Mouse (Mus musculus): ENCODE measurements at regions not wholly inside any gene's neighbourhood (a gene's known extent, or its start where the extent isn't known, plus 50 kb on each side); places are given as distances from the start of the nearest gene placed in this dataset.

- Histone ChIP-seq H3K36me3 (ENCODE audit: control insufficient read depth, insufficient read depth, low read length) (no peaks in the 10 kb centered on the region), H3K4me1 (ENCODE audit: control insufficient read depth, insufficient read depth, insufficient read length) (peaks cover 4% of the 10 kb centered on the region; the same call in 1 of the 2 replicates), H3K27me3 (ENCODE audit: control insufficient read depth, insufficient read depth, low read length) (no peaks in the 10 kb centered on the region), H3K27ac (ENCODE audit: insufficient read depth, low read length) (no peak overlapping the region), H3K4me3 (ENCODE audit: extremely low read depth, insufficient read depth, insufficient read length) (peak overlapping the region; percentile 28; the same call in 1 of the 2 replicates)
- 46% methylated on average over 18 of the region's 18 CpGs for WGBS
- peak; percentile 20 to 49 for DNase-seq (ENCODE audit: low read depth in 1 of 2, low spot score in 2 of 2)
- TF ChIP-seq CTCF (IDR thresholded peaks at IDR 0.05; ENCODE audit: extremely low read depth, insufficient read depth, insufficient read length, insufficient replicate concordance) = peak; percentile 26; the same call in 1 of the 2 replicates
- TF ChIP-seq POLR2A (IDR thresholded peaks at IDR 0.05; ENCODE audit: low read depth, low read length) = no peak
Measured at GRCm38 (mm10) chr10:119050017-119050685, 180.1 kb upstream of the Dyrk2 start.

GRCm38 (mm10) chr10:119048643-119049420, 178.8 kb upstream of the Dyrk2 start:
- 78% methylated on average over 6 of the region's 6 CpGs for WGBS
- H3K27me3 ChIP-seq (ENCODE audit: control insufficient read depth, insufficient read depth, low read length) = no peaks in the 10 kb centered on the region
- H3K4me3 ChIP-seq (ENCODE audit: extremely low read depth, insufficient read depth, insufficient read length) = no peak overlapping the region
- peaks cover 4% of the 10 kb centered on the region; the same call in 1 of the 2 replicates for H3K4me1 ChIP-seq (ENCODE audit: control insufficient read depth, insufficient read depth, insufficient read length)
- DNase-seq (ENCODE audit: low read depth in 1 of 2, low spot score in 2 of 2) = no peak
- no peak overlapping the region for H3K27ac ChIP-seq (ENCODE audit: insufficient read depth, low read length)
- TF ChIP-seq POLR2A (IDR thresholded peaks at IDR 0.05; ENCODE audit: low read depth, low read length) (no peak), CTCF (IDR thresholded peaks at IDR 0.05; ENCODE audit: extremely low read depth, insufficient read depth, insufficient read length, insufficient replicate concordance) (no peak)
- H3K36me3 ChIP-seq (ENCODE audit: control insufficient read depth, insufficient read depth, low read length) = no peaks in the 10 kb centered on the region

- 90% methylated on average over 13 of the region's 13 CpGs for WGBS
- Histone ChIP-seq H3K27ac (ENCODE audit: insufficient read depth, low read length) (no peak overlapping the region), H3K27me3 (ENCODE audit: control insufficient read depth, insufficient read depth, low read length) (no peaks in the 10 kb centered on the region), H3K4me3 (ENCODE audit: extremely low read depth, insufficient read depth, insufficient read length) (no peak overlapping the region), H3K36me3 (ENCODE audit: control insufficient read depth, insufficient read depth, low read length) (no peaks in the 10 kb centered on the region), H3K4me1 (ENCODE audit: control insufficient read depth, insufficient read depth, insufficient read length) (peaks cover under 1% of the 10 kb centered on the region; the same call in 1 of the 2 replicates)
- DNase-seq (ENCODE audit: low read depth in 1 of 2, low spot score in 2 of 2) = no peak
- no peak for TF ChIP-seq POLR2A (IDR thresholded peaks at IDR 0.05; ENCODE audit: low read depth, low read length)
Measured at GRCm38 (mm10) chr10:119045059-119045458, 175.1 kb upstream of the Dyrk2 start.

- Histone ChIP-seq H3K27me3 (ENCODE audit: control insufficient read depth, insufficient read depth, low read length) (no peaks in the 10 kb centered on the region), H3K4me1 (ENCODE audit: control insufficient read depth, insufficient read depth, insufficient read length) (peaks cover 3% of the 10 kb centered on the region; the same call in 1 of the 2 replicates), H3K27ac (ENCODE audit: insufficient read depth, low read length) (no peak overlapping the region), H3K4me3 (ENCODE audit: extremely low read depth, insufficient read depth, insufficient read length) (no peak overlapping the region), H3K36me3 (ENCODE audit: control insufficient read depth, insufficient read depth, low read length) (no peaks in the 10 kb centered on the region)
- 92% methylated on average over 7 of the region's 7 CpGs for WGBS
- DNase-seq (ENCODE audit: low read depth in 1 of 2, low spot score in 2 of 2) = no peak
- TF ChIP-seq POLR2A (IDR thresholded peaks at IDR 0.05; ENCODE audit: low read depth, low read length) = no peak
Measured at GRCm38 (mm10) chr10:119043069-119043468, 173.1 kb upstream of the Dyrk2 start.

GRCm38 (mm10) chr10:119040205-119040604, 170.2 kb upstream of the Dyrk2 start:
- Histone ChIP-seq H3K27ac (ENCODE audit: insufficient read depth, low read length) (no peak overlapping the region), H3K27me3 (ENCODE audit: control insufficient read depth, insufficient read depth, low read length) (no peaks in the 10 kb centered on the region), H3K36me3 (ENCODE audit: control insufficient read depth, insufficient read depth, low read length) (no peaks in the 10 kb centered on the region), H3K4me3 (ENCODE audit: extremely low read depth, insufficient read depth, insufficient read length) (no peak overlapping the region), H3K4me1 (ENCODE audit: control insufficient read depth, insufficient read depth, insufficient read length) (peaks cover 3% of the 10 kb centered on the region; the same call in 1 of the 2 replicates)
- TF ChIP-seq CTCF (IDR thresholded peaks at IDR 0.05; ENCODE audit: extremely low read depth, insufficient read depth, insufficient read length, insufficient replicate concordance) (no peak), POLR2A (IDR thresholded peaks at IDR 0.05; ENCODE audit: low read depth, low read length) (no peak)
- DNase-seq (ENCODE audit: low read depth in 1 of 2, low spot score in 2 of 2) = no peak
- 43% methylated on average over 4 of the region's 4 CpGs for WGBS

DNA sequence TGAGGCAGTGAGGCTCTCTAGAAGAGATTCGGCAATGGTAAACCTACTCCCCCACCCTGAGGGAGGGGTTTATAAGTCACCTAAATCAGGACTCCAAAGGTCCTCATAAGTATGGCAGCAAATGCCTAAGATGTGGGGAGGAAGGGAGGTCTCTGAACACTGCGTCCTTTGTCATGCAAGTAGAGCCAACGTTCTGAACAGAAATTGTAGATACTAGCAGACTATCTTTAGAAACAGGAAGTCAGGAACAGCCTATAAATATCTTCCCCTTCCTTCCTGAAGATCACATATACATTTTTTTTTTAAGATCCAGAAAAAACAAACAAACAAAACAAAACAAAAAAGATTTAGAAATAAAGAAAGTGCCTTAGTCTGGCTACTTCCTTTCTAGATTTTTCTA, 169.7 kb upstream of the Dyrk2 start:
- 15% methylated on average over 3 of the region's 3 CpGs for WGBS
- TF ChIP-seq POLR2A (IDR thresholded peaks at IDR 0.05; ENCODE audit: low read depth, low read length) (no peak), CTCF (IDR thresholded peaks at IDR 0.05; ENCODE audit: extremely low read depth, insufficient read depth, insufficient read length, insufficient replicate concordance) (no peak)
- Histone ChIP-seq H3K27me3 (ENCODE audit: control insufficient read depth, insufficient read depth, low read length) (no peaks in the 10 kb centered on the region), H3K4me3 (ENCODE audit: extremely low read depth, insufficient read depth, insufficient read length) (no peak overlapping the region), H3K36me3 (ENCODE audit: control insufficient read depth, insufficient read depth, low read length) (no peaks in the 10 kb centered on the region), H3K27ac (ENCODE audit: insufficient read depth, low read length) (no peak overlapping the region), H3K4me1 (ENCODE audit: control insufficient read depth, insufficient read depth, insufficient read length) (peaks cover 3% of the 10 kb centered on the region; the same call in 1 of the 2 replicates)
- no peak for DNase-seq (ENCODE audit: low read depth in 1 of 2, low spot score in 2 of 2)

- H3K27ac ChIP-seq (ENCODE audit: insufficient read depth, low read length) = no peak overlapping the region
- no peak overlapping the region for H3K4me3 ChIP-seq (ENCODE audit: extremely low read depth, insufficient read depth, insufficient read length)
- TF ChIP-seq CTCF (IDR thresholded peaks at IDR 0.05; ENCODE audit: extremely low read depth, insufficient read depth, insufficient read length, insufficient replicate concordance) (no peak), POLR2A (IDR thresholded peaks at IDR 0.05; ENCODE audit: low read depth, low read length) (no peak)
- H3K27me3 ChIP-seq (ENCODE audit: control insufficient read depth, insufficient read depth, low read length) = no peaks in the 10 kb centered on the region
- WGBS = 80% methylated on average over 6 of the region's 6 CpGs
- H3K36me3 ChIP-seq (ENCODE audit: control insufficient read depth, insufficient read depth, low read length) = no peaks in the 10 kb centered on the region
- H3K4me1 ChIP-seq (ENCODE audit: control insufficient read depth, insufficient read depth, insufficient read length) = peaks cover 3% of the 10 kb centered on the region; the same call in 1 of the 2 replicates
- DNase-seq (ENCODE audit: low read depth in 1 of 2, low spot score in 2 of 2) = no peak
Measured at GRCm38 (mm10) chr10:119038991-119039390, 169.0 kb upstream of the Dyrk2 start.
